Mouse (Mus musculus): Measurements from ENCODE around the gene Olfr324. TPM values are rescaled to one million over a fixed set of nuclear protein-coding genes. Genes with fewer than 3 reads are reported as not detected.

Gene Olfr324
- polyA plus RNA-seq, 1 experiment: not detected

DNA sequence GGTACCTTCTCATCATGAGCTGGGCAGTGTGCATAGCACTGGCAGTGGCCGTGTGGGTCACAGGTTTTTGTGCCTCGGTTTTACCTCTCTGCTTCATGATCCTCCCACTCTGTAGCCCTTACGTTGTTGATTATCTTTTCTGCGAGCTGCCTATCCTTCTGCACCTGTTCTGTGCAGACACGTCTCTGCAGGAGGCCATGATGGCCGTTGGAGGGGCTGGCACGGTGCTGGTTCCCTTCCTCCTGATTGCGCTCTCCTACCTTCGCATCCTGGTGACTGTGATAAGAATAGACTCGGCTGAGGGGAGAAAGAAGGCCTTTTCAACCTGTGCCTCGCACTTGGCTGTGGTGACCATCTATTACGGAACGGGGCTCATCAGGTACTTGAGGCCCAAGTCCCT lies 2.9 kb downstream of the Olfr324 start:
- Histone ChIP-seq H3K4me1 (ENCODE audit: control insufficient read depth, insufficient read depth, low read length) (no peaks in the 10 kb centered on the region; the same call in 1 of the 2 replicates), H3K4me3 (replicated peaks; ENCODE audit: control insufficient read depth, low read depth, low read length) (no peak overlapping the region), H3K27ac (ENCODE audit: control insufficient read depth, insufficient read depth, low read depth, low read length, poor library complexity) (no peak overlapping the region)
- TF ChIP-seq CTCF (IDR thresholded peaks at IDR 0.05; ENCODE audit: control insufficient read depth, insufficient read depth, low read length) (no peak), POLR2A (IDR thresholded peaks at IDR 0.05; ENCODE audit: borderline replicate concordance, control insufficient read depth, low read depth, low read length) (no peak)
- 79% methylated on average over 13 of the region's 13 CpGs for WGBS

- no peaks in the 10 kb centered on the region for H3K4me1 ChIP-seq (ENCODE audit: control insufficient read depth, insufficient read depth, low read length)
- H3K4me3 ChIP-seq (replicated peaks; ENCODE audit: control insufficient read depth, low read depth, low read length): no peak overlapping the region
- TF ChIP-seq POLR2A (IDR thresholded peaks at IDR 0.05; ENCODE audit: borderline replicate concordance, control insufficient read depth, low read depth, low read length) (no peak), CTCF (IDR thresholded peaks at IDR 0.05; ENCODE audit: control insufficient read depth, insufficient read depth, low read length) (no peak)
- H3K27ac ChIP-seq (ENCODE audit: control insufficient read depth, insufficient read depth, low read depth, low read length, poor library complexity): no peak overlapping the region
Observed at GRCm38 (mm10) chr11:58602062-58602461, 7.1 kb downstream of the Olfr324 start.

GRCm38 (mm10) chr11:58602800-58603560 lies 8.1 kb downstream of the Olfr324 start:
- TF ChIP-seq POLR2A (IDR thresholded peaks at IDR 0.05; ENCODE audit: borderline replicate concordance, control insufficient read depth, low read depth, low read length): no peak
- no peak for TF ChIP-seq CTCF (IDR thresholded peaks at IDR 0.05; ENCODE audit: control insufficient read depth, insufficient read depth, low read length)
- Histone ChIP-seq H3K4me3 (replicated peaks; ENCODE audit: control insufficient read depth, low read depth, low read length) (no peak overlapping the region), H3K27ac (ENCODE audit: control insufficient read depth, insufficient read depth, low read depth, low read length, poor library complexity) (no peak overlapping the region), H3K4me1 (ENCODE audit: control insufficient read depth, insufficient read depth, low read length) (no peaks in the 10 kb centered on the region)
- WGBS: 76% methylated on average over 6 of the region's 6 CpGs

GRCm38 (mm10) chr11:58604688-58605087 lies 9.8 kb downstream of the Olfr324 start:
- H3K4me3 ChIP-seq (replicated peaks; ENCODE audit: control insufficient read depth, low read depth, low read length): no peak overlapping the region
- TF ChIP-seq CTCF (IDR thresholded peaks at IDR 0.05; ENCODE audit: control insufficient read depth, insufficient read depth, low read length) (no peak), POLR2A (IDR thresholded peaks at IDR 0.05; ENCODE audit: borderline replicate concordance, control insufficient read depth, low read depth, low read length) (no peak)
- 37% methylated on average over 2 of the region's 2 CpGs for WGBS
- no peak overlapping the region for H3K27ac ChIP-seq (ENCODE audit: control insufficient read depth, insufficient read depth, low read depth, low read length, poor library complexity)
- H3K4me1 ChIP-seq (ENCODE audit: control insufficient read depth, insufficient read depth, low read length): no peaks in the 10 kb centered on the region

GRCm38 (mm10) chr11:58605228-58605627 lies 10.3 kb downstream of the Olfr324 start:
- H3K4me3 ChIP-seq (replicated peaks; ENCODE audit: control insufficient read depth, low read depth, low read length): no peak overlapping the region
- no peak overlapping the region for H3K27ac ChIP-seq (ENCODE audit: control insufficient read depth, insufficient read depth, low read depth, low read length, poor library complexity)
- WGBS: 68% methylated on average over 3 of the region's 3 CpGs
- TF ChIP-seq POLR2A (IDR thresholded peaks at IDR 0.05; ENCODE audit: borderline replicate concordance, control insufficient read depth, low read depth, low read length) (no peak), CTCF (IDR thresholded peaks at IDR 0.05; ENCODE audit: control insufficient read depth, insufficient read depth, low read length) (no peak)
- no peaks in the 10 kb centered on the region for H3K4me1 ChIP-seq (ENCODE audit: control insufficient read depth, insufficient read depth, low read length)

GRCm38 (mm10) chr11:58606177-58606919 lies 11.4 kb downstream of the Olfr324 start:
- Histone ChIP-seq H3K27ac (ENCODE audit: control insufficient read depth, insufficient read depth, low read depth, low read length, poor library complexity) (no peak overlapping the region), H3K4me1 (ENCODE audit: control insufficient read depth, insufficient read depth, low read length) (no peaks in the 10 kb centered on the region), H3K4me3 (replicated peaks; ENCODE audit: control insufficient read depth, low read depth, low read length) (no peak overlapping the region)
- 79% methylated on average over 12 of the region's 12 CpGs for WGBS
- no peak for TF ChIP-seq CTCF (IDR thresholded peaks at IDR 0.05; ENCODE audit: control insufficient read depth, insufficient read depth, low read length)
- TF ChIP-seq POLR2A (IDR thresholded peaks at IDR 0.05; ENCODE audit: borderline replicate concordance, control insufficient read depth, low read depth, low read length): no peak

DNA sequence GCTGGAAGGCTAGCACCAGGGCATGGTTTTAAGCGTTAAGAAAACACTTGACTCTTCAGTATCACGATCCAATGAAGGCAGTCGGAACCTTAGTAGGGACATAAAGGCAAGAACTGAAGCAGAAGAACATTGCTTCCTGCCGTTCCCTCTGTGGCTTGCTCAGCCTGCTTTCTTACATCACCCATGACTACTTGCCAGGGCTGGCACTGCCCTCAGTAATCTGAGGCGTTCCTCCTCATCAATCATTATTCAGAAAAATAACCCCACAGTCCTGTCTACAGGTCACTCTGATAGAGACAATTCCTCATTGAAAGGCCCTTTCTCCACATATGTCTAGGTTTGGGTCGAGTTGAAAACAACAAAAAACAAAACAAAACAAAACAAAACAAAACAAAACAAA lies 12.1 kb downstream of the Olfr324 start:
- 71% methylated on average over 6 of the region's 6 CpGs for WGBS
- TF ChIP-seq CTCF (IDR thresholded peaks at IDR 0.05; ENCODE audit: control insufficient read depth, insufficient read depth, low read length): no peak
- TF ChIP-seq POLR2A (IDR thresholded peaks at IDR 0.05; ENCODE audit: borderline replicate concordance, control insufficient read depth, low read depth, low read length): no peak
- no peak overlapping the region for H3K4me3 ChIP-seq (replicated peaks; ENCODE audit: control insufficient read depth, low read depth, low read length)
- no peak overlapping the region for H3K27ac ChIP-seq (ENCODE audit: control insufficient read depth, insufficient read depth, low read depth, low read length, poor library complexity)
- no peaks in the 10 kb centered on the region for H3K4me1 ChIP-seq (ENCODE audit: control insufficient read depth, insufficient read depth, low read length)

GRCm38 (mm10) chr11:58613359-58613758 lies 18.4 kb downstream of the Olfr324 start:
- Histone ChIP-seq H3K4me3 (replicated peaks; ENCODE audit: control insufficient read depth, low read depth, low read length) (no peak overlapping the region), H3K27ac (ENCODE audit: control insufficient read depth, insufficient read depth, low read depth, low read length, poor library complexity) (no peak overlapping the region), H3K4me1 (ENCODE audit: control insufficient read depth, insufficient read depth, low read length) (no peaks in the 10 kb centered on the region)
- TF ChIP-seq POLR2A (IDR thresholded peaks at IDR 0.05; ENCODE audit: borderline replicate concordance, control insufficient read depth, low read depth, low read length) (no peak), CTCF (IDR thresholded peaks at IDR 0.05; ENCODE audit: control insufficient read depth, insufficient read depth, low read length) (no peak)
- WGBS: 50% methylated on average over 3 of the region's 3 CpGs
